Mouse (Mus musculus): Measurements from ENCODE around the gene Dusp22. TPM values are rescaled to one million over a fixed set of nuclear protein-coding genes. Genes with fewer than 3 reads are reported as not detected.

Gene Dusp22
- polyA plus RNA-seq, 1 experiment, result 2.0 TPM

DNA sequence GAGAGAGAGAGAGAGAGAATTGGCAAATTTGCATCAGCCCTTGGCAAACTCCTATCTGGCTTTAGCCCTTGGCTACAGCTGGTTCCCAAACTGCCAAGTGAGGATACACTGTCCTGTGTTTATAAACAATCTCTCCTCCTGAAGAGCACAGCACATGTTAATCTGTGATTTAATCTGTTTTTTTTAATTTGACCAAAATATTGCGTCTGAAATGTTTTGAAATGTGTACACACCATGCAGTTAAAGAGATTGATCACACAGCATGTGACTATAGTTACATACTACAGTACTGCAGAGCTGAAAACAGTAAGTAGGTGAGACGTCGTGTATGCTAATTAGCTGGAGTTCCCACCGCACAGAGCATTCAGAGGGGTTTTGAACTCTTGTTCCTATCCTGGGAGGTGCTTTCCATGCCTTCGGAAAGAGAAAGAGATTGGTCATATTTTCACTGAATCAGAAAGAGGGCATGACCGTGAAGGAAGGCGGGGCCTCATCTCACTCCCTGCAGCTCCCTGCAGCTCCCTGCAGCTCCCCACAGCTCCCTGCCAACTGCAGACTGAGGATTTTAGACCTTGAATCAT lies 65.0 kb downstream of the Dusp22 start:
- no peaks in the 10 kb centered on the region for H3K27me3 ChIP-seq (ENCODE audit: control insufficient read depth, insufficient read depth, low read length)
- peaks cover 5% of the 10 kb centered on the region; the same call in 1 of the 2 replicates for H3K4me1 ChIP-seq (ENCODE audit: control insufficient read depth, insufficient read depth, insufficient read length, low read length)
- no peak overlapping the region for H3K4me3 ChIP-seq (ENCODE audit: low read depth, low read length)
- WGBS, result 16% methylated on average over 7 of the region's 7 CpGs
- TF ChIP-seq CTCF (IDR thresholded peaks at IDR 0.05; ENCODE audit: extremely low read depth, insufficient read length, insufficient replicate concordance, low read depth, low read length) (no peak), POLR2A (IDR thresholded peaks at IDR 0.05; ENCODE audit: low read depth, low read length) (no peak)
- H3K36me3 ChIP-seq (ENCODE audit: control insufficient read depth, insufficient read depth, low read length), result no peaks in the 10 kb centered on the region
- no peak overlapping the region for H3K27ac ChIP-seq (ENCODE audit: insufficient read depth, low read depth, low read length)

DNA sequence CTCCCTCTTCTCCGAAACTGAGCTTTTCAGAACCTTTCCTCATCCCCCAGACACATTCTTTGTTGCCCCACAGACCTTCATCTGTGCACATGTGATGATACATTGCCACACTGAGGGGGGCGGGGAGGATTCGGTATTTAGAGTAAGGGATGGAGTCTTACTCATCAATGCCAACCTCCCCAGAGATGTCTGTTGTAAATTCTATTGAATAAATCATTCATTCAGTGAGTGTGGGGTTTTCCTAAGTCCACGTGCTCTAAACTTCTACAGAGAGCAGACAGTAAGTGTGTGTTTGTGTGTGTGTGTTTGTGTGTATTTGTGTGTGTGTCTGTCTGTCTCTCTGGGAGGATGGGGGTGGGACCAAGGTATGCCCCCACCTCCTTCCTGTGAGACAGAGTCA lies 67.1 kb downstream of the Dusp22 start:
- Histone ChIP-seq H3K27ac (ENCODE audit: insufficient read depth, low read depth, low read length) (no peak overlapping the region), H3K36me3 (ENCODE audit: control insufficient read depth, insufficient read depth, low read length) (no peaks in the 10 kb centered on the region), H3K27me3 (ENCODE audit: control insufficient read depth, insufficient read depth, low read length) (no peaks in the 10 kb centered on the region; the same call in 1 of the 2 replicates), H3K4me3 (ENCODE audit: low read depth, low read length) (no peak overlapping the region), H3K4me1 (ENCODE audit: control insufficient read depth, insufficient read depth, insufficient read length, low read length) (peaks cover 5% of the 10 kb centered on the region; the same call in 1 of the 2 replicates)
- WGBS, result 87% methylated on average over 4 of the region's 4 CpGs
- no peak for TF ChIP-seq CTCF (IDR thresholded peaks at IDR 0.05; ENCODE audit: extremely low read depth, insufficient read length, insufficient replicate concordance, low read depth, low read length)
- TF ChIP-seq POLR2A (IDR thresholded peaks at IDR 0.05; ENCODE audit: low read depth, low read length), result no peak

DNA sequence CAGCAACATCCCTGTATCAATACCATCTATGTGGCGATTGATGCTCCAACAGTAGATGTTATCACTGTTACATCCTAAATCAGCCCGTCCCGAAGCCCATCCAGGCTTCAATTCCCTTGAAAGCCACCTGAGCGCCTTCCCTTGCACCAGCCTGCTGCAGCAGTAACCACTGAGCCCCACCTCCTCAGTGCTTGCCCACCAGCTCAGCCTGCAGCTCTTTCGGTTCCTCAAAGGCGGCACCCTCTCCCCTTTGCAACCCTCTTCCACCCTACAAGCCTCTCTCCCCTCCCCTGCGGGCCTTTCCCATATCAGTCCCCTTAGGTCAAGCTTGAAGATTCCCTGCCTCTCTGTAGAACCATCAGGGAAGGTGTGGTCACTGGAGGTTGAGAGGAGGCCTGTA lies 68.4 kb downstream of the Dusp22 start:
- Histone ChIP-seq H3K36me3 (ENCODE audit: control insufficient read depth, insufficient read depth, low read length) (no peaks in the 10 kb centered on the region), H3K27ac (ENCODE audit: insufficient read depth, low read depth, low read length) (no peak overlapping the region), H3K27me3 (ENCODE audit: control insufficient read depth, insufficient read depth, low read length) (no peaks in the 10 kb centered on the region; the same call in 1 of the 2 replicates), H3K4me1 (ENCODE audit: control insufficient read depth, insufficient read depth, insufficient read length, low read length) (0 out of 2 replicates have a peak, but pooled peaks cover 3% of the 10 kb centered on the region), H3K4me3 (ENCODE audit: low read depth, low read length) (no peak overlapping the region)
- TF ChIP-seq POLR2A (IDR thresholded peaks at IDR 0.05; ENCODE audit: low read depth, low read length) (no peak), CTCF (IDR thresholded peaks at IDR 0.05; ENCODE audit: extremely low read depth, insufficient read length, insufficient replicate concordance, low read depth, low read length) (no peak)
- 94% methylated on average over 7 of the region's 7 CpGs for WGBS

DNA sequence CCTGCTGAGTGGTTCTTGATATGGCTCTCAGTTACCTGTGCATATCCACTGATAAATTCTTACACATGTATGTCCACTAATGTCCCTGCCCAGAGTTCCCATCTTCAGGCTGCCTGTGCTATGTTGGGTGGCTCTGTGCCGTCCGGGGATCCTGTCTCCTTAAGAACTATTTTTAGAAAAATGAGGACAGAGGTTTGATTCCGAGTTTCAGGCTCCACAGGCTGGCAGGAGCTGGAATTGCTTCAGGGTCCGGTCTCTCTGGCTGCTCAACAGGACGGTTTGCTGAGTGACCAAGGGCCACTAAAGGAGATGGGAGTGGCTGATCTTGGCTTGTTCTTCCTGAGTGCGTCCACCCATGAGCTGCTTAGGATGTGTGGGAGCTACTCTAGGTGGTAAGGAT lies 69.4 kb downstream of the Dusp22 start:
- WGBS, result 27% methylated on average over 6 of the region's 6 CpGs
- Histone ChIP-seq H3K4me3 (ENCODE audit: low read depth, low read length) (no peak overlapping the region), H3K27ac (ENCODE audit: insufficient read depth, low read depth, low read length) (no peak overlapping the region), H3K27me3 (ENCODE audit: control insufficient read depth, insufficient read depth, low read length) (no peaks in the 10 kb centered on the region; the same call in 1 of the 2 replicates), H3K36me3 (ENCODE audit: control insufficient read depth, insufficient read depth, low read length) (no peaks in the 10 kb centered on the region), H3K4me1 (ENCODE audit: control insufficient read depth, insufficient read depth, insufficient read length, low read length) (0 out of 2 replicates have a peak, but pooled peaks cover 3% of the 10 kb centered on the region)
- TF ChIP-seq POLR2A (IDR thresholded peaks at IDR 0.05; ENCODE audit: low read depth, low read length) (no peak), CTCF (IDR thresholded peaks at IDR 0.05; ENCODE audit: extremely low read depth, insufficient read length, insufficient replicate concordance, low read depth, low read length) (no peak)

DNA sequence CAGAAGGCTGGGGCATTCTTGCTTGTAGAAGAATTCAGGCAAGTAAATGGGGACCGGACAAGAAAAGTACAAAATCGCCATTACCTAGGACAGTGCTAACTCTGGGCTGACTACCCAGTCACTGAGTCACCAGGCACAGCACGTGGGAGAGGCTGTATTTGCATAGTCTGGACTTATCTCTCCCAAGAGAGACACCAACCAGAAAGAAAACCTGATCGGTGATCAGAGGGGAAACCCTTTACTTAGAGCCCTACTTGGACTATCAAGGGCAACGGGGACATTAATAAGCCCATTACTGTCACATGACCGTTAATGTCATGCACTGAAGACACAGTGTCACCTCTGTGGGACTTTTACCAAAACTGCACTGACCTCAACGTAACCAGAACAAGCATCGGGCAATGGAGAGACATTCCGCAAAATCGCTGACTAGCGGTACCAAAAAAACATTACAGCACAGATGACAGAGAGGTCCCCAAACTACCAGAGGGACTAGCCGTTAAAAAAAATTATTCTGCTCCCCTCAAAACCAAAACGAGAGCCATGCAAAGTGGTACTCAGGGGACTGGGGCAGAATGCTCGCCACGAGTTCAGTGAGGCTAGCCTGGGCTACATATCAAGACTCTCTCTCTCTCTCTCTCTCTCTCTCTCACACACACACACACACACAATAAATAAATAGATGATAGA lies 70.5 kb downstream of the Dusp22 start:
- Histone ChIP-seq H3K4me3 (ENCODE audit: low read depth, low read length) (no peak overlapping the region), H3K27ac (ENCODE audit: insufficient read depth, low read depth, low read length) (no peak overlapping the region), H3K4me1 (ENCODE audit: control insufficient read depth, insufficient read depth, insufficient read length, low read length) (0 out of 2 replicates have a peak, but pooled peaks cover 3% of the 10 kb centered on the region), H3K27me3 (ENCODE audit: control insufficient read depth, insufficient read depth, low read length) (no peaks in the 10 kb centered on the region; the same call in 1 of the 2 replicates), H3K36me3 (ENCODE audit: control insufficient read depth, insufficient read depth, low read length) (no peaks in the 10 kb centered on the region)
- no peak for TF ChIP-seq CTCF (IDR thresholded peaks at IDR 0.05; ENCODE audit: extremely low read depth, insufficient read length, insufficient replicate concordance, low read depth, low read length)
- no peak for TF ChIP-seq POLR2A (IDR thresholded peaks at IDR 0.05; ENCODE audit: low read depth, low read length)
- 73% methylated on average over 15 of the region's 15 CpGs for WGBS

DNA sequence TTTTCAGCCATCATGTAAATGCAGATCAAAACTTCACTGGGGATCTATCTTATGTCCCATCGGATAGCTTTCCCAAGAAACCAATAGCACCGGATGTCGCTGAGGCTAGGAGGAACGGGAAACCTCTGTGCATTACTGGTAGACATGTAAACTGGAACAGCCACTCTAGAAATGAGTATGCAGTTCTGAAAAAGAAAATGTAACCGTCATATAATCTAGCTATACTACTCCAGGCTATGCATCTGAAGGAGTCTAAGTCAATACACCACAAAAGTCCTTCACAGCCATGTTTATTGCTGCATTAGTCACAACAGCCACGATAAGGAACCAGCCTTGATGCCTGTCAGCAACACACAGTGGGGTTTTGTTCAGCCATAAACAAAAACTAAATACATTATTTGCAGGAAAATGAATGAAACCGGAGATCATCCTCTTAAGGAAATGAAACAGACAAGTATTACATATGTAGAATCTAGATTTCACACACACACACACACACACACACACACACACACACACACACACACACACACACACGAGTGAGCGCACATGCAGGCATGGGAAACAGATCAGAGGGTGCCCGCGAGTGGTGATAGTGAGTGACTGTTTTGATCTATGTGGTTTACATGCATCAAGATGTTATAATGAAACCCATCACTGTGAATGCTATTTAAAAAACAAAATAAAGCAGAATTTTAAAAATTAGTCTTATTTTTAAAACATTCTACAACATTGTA lies 73.1 kb downstream of the Dusp22 start:
- no peaks in the 10 kb centered on the region for H3K36me3 ChIP-seq (ENCODE audit: control insufficient read depth, insufficient read depth, low read length)
- no peak for TF ChIP-seq POLR2A (IDR thresholded peaks at IDR 0.05; ENCODE audit: low read depth, low read length)
- no peak for TF ChIP-seq CTCF (IDR thresholded peaks at IDR 0.05; ENCODE audit: extremely low read depth, insufficient read length, insufficient replicate concordance, low read depth, low read length)
- WGBS, result 72% methylated on average over 11 of the region's 11 CpGs
- peaks cover 4% of the 10 kb centered on the region; the same call in 1 of the 2 replicates for H3K4me1 ChIP-seq (ENCODE audit: control insufficient read depth, insufficient read depth, insufficient read length, low read length)
- no peak overlapping the region for H3K27ac ChIP-seq (ENCODE audit: insufficient read depth, low read depth, low read length)
- H3K4me3 ChIP-seq (ENCODE audit: low read depth, low read length), result no peak overlapping the region
- H3K27me3 ChIP-seq (ENCODE audit: control insufficient read depth, insufficient read depth, low read length), result no peaks in the 10 kb centered on the region; the same call in 1 of the 2 replicates

DNA sequence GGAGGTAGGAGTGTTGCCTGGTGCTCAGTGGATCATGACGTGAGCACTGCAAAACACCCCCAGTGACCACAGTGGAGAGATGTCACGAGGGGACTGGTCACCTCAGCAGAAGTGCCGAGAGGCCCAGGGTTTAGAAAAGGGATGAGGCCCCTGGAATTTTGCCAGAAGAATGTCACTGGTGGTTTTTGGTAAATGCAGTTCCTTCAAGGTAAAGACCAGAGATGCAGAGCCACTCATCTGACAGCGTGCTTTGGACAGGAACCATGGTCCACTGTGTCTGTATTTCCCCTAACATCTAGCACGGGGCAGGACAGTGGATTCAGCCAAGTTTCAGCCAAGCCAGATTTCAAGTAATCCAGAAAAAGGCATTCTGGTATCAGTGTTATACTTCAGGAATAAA lies 76.9 kb downstream of the Dusp22 start:
- 85% methylated on average over 5 of the region's 5 CpGs for WGBS
- Histone ChIP-seq H3K4me3 (ENCODE audit: low read depth, low read length) (no peak overlapping the region), H3K27me3 (ENCODE audit: control insufficient read depth, insufficient read depth, low read length) (no peaks in the 10 kb centered on the region; the same call in 1 of the 2 replicates), H3K36me3 (ENCODE audit: control insufficient read depth, insufficient read depth, low read length) (no peaks in the 10 kb centered on the region), H3K27ac (ENCODE audit: insufficient read depth, low read depth, low read length) (no peak overlapping the region), H3K4me1 (ENCODE audit: control insufficient read depth, insufficient read depth, insufficient read length, low read length) (peaks cover 5% of the 10 kb centered on the region; the same call in 1 of the 2 replicates)
- TF ChIP-seq CTCF (IDR thresholded peaks at IDR 0.05; ENCODE audit: extremely low read depth, insufficient read length, insufficient replicate concordance, low read depth, low read length) (no peak), POLR2A (IDR thresholded peaks at IDR 0.05; ENCODE audit: low read depth, low read length) (no peak)

Data from small intestine, adult 2 months (tissue).